ENCODE assay signal across 9 mouse cellular contexts in genomic region chr1:109982064-109982808, GRCm38 (mm10). TPM values are rescaled to one million over a fixed set of nuclear protein-coding genes. Genes with fewer than 3 reads are reported as not detected.
A peak's percentile ranks its signal among the peaks of the same experiment; 100 is the strongest.
DNase-seq lines count a peak whose midpoint lies in the region; ATAC-seq and TF ChIP-seq lines count a peak whose summit lies in the region.
"Had no signal": no experiment of that assay in that cellular context is flagged by ENCODE, and none has a peak within 500 bp of the region (broad histone marks: within the 10 kb centered on the region; RNA-seq: fewer than 3 reads in every experiment).

Gene Cdh7 (plus strand): TSS chr1:109982431.

- intact Hi-C loops in heart, adult 2 months (cut with DNase I): no loop called here
- intact Hi-C loops in left cerebral cortex, postnatal 14 days (cut with DNase I): no loop called here

- no peak for TF ChIP-seq POLR2A in heart, adult 2 months (IDR thresholded peaks at IDR 0.05; ENCODE audit: insufficient read depth, low read depth, low read length)

- no peak for DNase-seq in heart, adult 2 months
- peak; percentile 89 to 90 for DNase-seq in cerebellum, postnatal 10 days
- peak; percentile 28 to 30 for DNase-seq in frontal cortex, postnatal 14 days (ENCODE audit: low spot score in 2 of 2)
- peak; percentile 52 to 60 for DNase-seq in left cerebral cortex, postnatal 14 days (ENCODE audit: low spot score in 2 of 2)
- no peak for DNase-seq in adrenal gland, adult 8-10 months
- DNase-seq in lung, postnatal 25 days (ENCODE audit: low spot score): no peak

- H3K27ac ChIP-seq in heart, embryonic 16.5 days (ENCODE audit: low read length): no peak within 1 kb of the TSS
- no peak within 1 kb of the TSS for H3K27ac ChIP-seq in heart, adult 2 months
- peak within 1 kb of the TSS; percentile 81 for H3K27ac ChIP-seq in neural tube, embryonic 13.5 days (replicated peaks)

- no peak for TF ChIP-seq EP300 in heart, adult 2 months (IDR thresholded peaks at IDR 0.05; ENCODE audit: insufficient read depth, low read depth, low read length)

- H3K79me2 ChIP-seq in heart, adult 2 months (replicated peaks; ENCODE audit: control insufficient read depth, insufficient read depth, low read length): no peaks in the 10 kb centered on the region

- no peaks in the 10 kb centered on the region for H3K9me3 ChIP-seq in heart, embryonic 16.5 days (replicated peaks; ENCODE audit: control insufficient read depth, low read length)
- H3K9me3 ChIP-seq in neural tube, embryonic 13.5 days: no peaks in the 10 kb centered on the region

- H3K4me1 ChIP-seq in heart, embryonic 16.5 days (ENCODE audit: control insufficient read depth, insufficient read depth, low read length): no peaks in the 10 kb centered on the region
- H3K4me1 ChIP-seq in heart, adult 2 months (ENCODE audit: control insufficient read depth, insufficient read depth, low read length): no peaks in the 10 kb centered on the region
- peaks cover 29% of the 10 kb centered on the region for H3K4me1 ChIP-seq in neural tube, embryonic 13.5 days (replicated peaks)

- peaks cover 10% of the 10 kb centered on the region for H3K27me3 ChIP-seq in heart, embryonic 16.5 days (ENCODE audit: control insufficient read depth, insufficient read depth, low read length)
- no peaks in the 10 kb centered on the region for H3K27me3 ChIP-seq in heart, adult 2 months (ENCODE audit: control insufficient read depth, insufficient read depth, low read length)
- no peaks in the 10 kb centered on the region for H3K27me3 ChIP-seq in neural tube, embryonic 13.5 days

- TF ChIP-seq CTCF in heart, adult 2 months (IDR thresholded peaks at IDR 0.05): no peak

- H3K4me2 ChIP-seq in heart, embryonic 16.5 days (ENCODE audit: low read depth, low read length): peak within 1 kb of the TSS; percentile 86
- H3K4me2 ChIP-seq in neural tube, embryonic 13.5 days: peak within 1 kb of the TSS; percentile 86

- 1% methylated on average over 35 of the region's 35 CpGs for WGBS in heart, embryonic 16.5 days
- WGBS in heart, adult 2 months: 2% methylated on average over 35 of the region's 35 CpGs
- WGBS in neural tube, embryonic 13.5 days: 0% methylated on average over 35 of the region's 35 CpGs

- H3K4me3 ChIP-seq in heart, embryonic 16.5 days (ENCODE audit: low read length): peak within 1 kb of the TSS; percentile 61
- H3K4me3 ChIP-seq in heart, adult 2 months: no peak within 1 kb of the TSS
- H3K4me3 ChIP-seq in neural tube, embryonic 13.5 days: peak within 1 kb of the TSS; percentile 69

- peak; percentile 32; the same call in 1 of the 2 replicates for ATAC-seq in heart, embryonic 16.5 days (replicated peaks; ENCODE audit: extremely low read depth, insufficient read depth, low FRiP score)
- peak; percentile 92 for ATAC-seq in neural tube, embryonic 13.5 days (ENCODE audit: low read depth)

- H3K9ac ChIP-seq in heart, embryonic 16.5 days (ENCODE audit: low read length): no peak within 1 kb of the TSS
- H3K9ac ChIP-seq in heart, adult 2 months (ENCODE audit: low read depth, low read length): no peak within 1 kb of the TSS
- peak within 1 kb of the TSS; percentile 75 for H3K9ac ChIP-seq in neural tube, embryonic 13.5 days

- no peaks in the 10 kb centered on the region for H3K36me3 ChIP-seq in heart, embryonic 16.5 days (ENCODE audit: control insufficient read depth, insufficient read depth)
- H3K36me3 ChIP-seq in heart, adult 2 months (ENCODE audit: control insufficient read depth, insufficient read depth, low read length): no peaks in the 10 kb centered on the region
- H3K36me3 ChIP-seq in neural tube, embryonic 13.5 days: no peaks in the 10 kb centered on the region

RNA-seq across cellular contexts. Expression of gene Cdh7, which starts in this region (rescaled TPM):
- polyA plus RNA-seq in heart, embryonic 16.5 days (2015; fragmentation: Nextera tagmentation; extraction: Ambion mirVana): 0.06 TPM in 1 of 2 replicates, not detected in the other
- not detected for total RNA-seq in heart, adult 2 months (2021)
- not detected in 2 replicates for polyA plus RNA-seq in heart, adult 2 months (2012; rRNA removed)
- total RNA-seq in left cerebral cortex, postnatal 14 days (2021): 10 to 100 TPM; 17.1 to 22.3 TPM
- polyA plus RNA-seq in neural tube, embryonic 13.5 days (2015; fragmentation: Nextera tagmentation; extraction: Ambion mirVana): 12.0 and 15.1 TPM in 2 replicates
- total RNA-seq in adrenal gland, adult 8-10 months (2022): under 1 TPM in 1 of 4 experiments, not detected in 3; 0.37 TPM
- polyA plus RNA-seq: large intestine, adult 2 months had no signal

Comparison
In these comparisons a context has a peak if more than half of its experiments do, and no peak if none do; other contexts are left out.
1. RNA of gene Cdh7 (total RNA-seq): 17.1 to 22.3 TPM in left cerebral cortex, postnatal 14 days; 0.37 TPM in adrenal gland, adult 8-10 months and not detected in heart, adult 2 months; every median in the first group is over 10 times any median in the second.
2. RNA of gene Cdh7 (polyA plus RNA-seq): 12.0 to 15.1 TPM in neural tube, embryonic 13.5 days; 0.06 TPM in heart, embryonic 16.5 days and not detected in heart, adult 2 months; every median in the first group is over 10 times any median in the second.
3. Peak in ATAC-seq, H3K4me3 ChIP-seq and H3K4me2 ChIP-seq in heart, embryonic 16.5 days; RNA of the gene not detected or under 1 TPM.
4. DNase-seq: peak in cerebellum, postnatal 10 days (2 of 2), frontal cortex, postnatal 14 days (2 of 2) and left cerebral cortex, postnatal 14 days (2 of 2); none in heart, adult 2 months (0 of 2), adrenal gland, adult 8-10 months (single experiment) and lung, postnatal 25 days (single experiment).